22 mouse cellular contexts compared by ENCODE assay signal in the genomic region with DNA sequence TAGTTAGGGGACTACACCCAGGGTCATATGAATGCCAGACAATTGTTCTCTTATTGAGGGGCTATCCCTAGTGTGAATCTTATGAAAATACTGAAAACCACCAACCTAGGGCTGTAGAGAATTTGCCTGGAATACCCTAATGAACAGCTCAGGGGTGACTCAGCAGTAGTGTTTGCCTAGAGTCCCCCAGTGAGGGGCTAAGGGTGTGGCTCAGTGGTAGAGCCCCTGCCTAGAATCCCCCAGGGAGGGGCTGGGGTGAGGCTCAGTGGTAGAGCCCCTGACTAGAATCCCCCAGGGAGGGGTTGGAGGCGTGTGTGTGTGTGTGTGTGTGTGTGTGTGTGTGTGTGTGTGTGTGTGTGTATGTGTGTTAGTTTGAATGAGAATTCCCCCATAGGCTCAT. TPM values are rescaled to one million over a fixed set of nuclear protein-coding genes. Genes with fewer than 3 reads are reported as not detected.
"Had no signal": no experiment of that assay in that cellular context is flagged by ENCODE, and none has a peak within 500 bp of the region (broad histone marks: within the 10 kb centered on the region; RNA-seq: fewer than 3 reads in every experiment).

No protein-coding gene starts in this region.

- H3K27me3 ChIP-seq: neural tube, embryonic 13.5 days; neural tube, embryonic 15.5 days; stomach, embryonic 15.5 days had no signal

- H3K9me3 ChIP-seq: neural tube, embryonic 13.5 days; neural tube, embryonic 15.5 days; stomach, embryonic 15.5 days had no signal

- H3K4me3 ChIP-seq: neural tube, embryonic 13.5 days; neural tube, embryonic 15.5 days; stomach, embryonic 15.5 days had no signal

- DNase-seq: retina, postnatal 1 day; right cerebral cortex, adult 18-20 months; right cerebral cortex, postnatal 14 days; right cerebral cortex, postnatal 25 days; right cerebral cortex, postnatal 4 days; spleen, adult 18-20 months; thymus, adult 18-20 months; thymus, adult 2 months; thymus, postnatal 14 days; thymus, postnatal 25 days; thymus, postnatal 36 days; thymus, postnatal 4 days had no signal

- H3K27ac ChIP-seq: neural tube, embryonic 13.5 days; neural tube, embryonic 15.5 days; stomach, embryonic 15.5 days; stomach, postnatal 0 days had no signal

- H3K9ac ChIP-seq: neural tube, embryonic 13.5 days; neural tube, embryonic 15.5 days; stomach, embryonic 15.5 days had no signal

- H3K4me1 ChIP-seq: neural tube, embryonic 13.5 days; neural tube, embryonic 15.5 days had no signal

- H3K4me2 ChIP-seq: neural tube, embryonic 13.5 days; neural tube, embryonic 15.5 days; stomach, embryonic 15.5 days had no signal

RNA-seq across cellular contexts. Expression of a gene that starts 1.6 kb away (rescaled TPM):
- total RNA-seq: neutrophil, adult 5-6 weeks had no signal
- polyA plus RNA-seq: neural tube, embryonic 14.5 days had no signal

RNA-seq across cellular contexts. Expression of a gene that starts 17.6 kb away (rescaled TPM):
- polyA plus RNA-seq: neural tube, embryonic 13.5 days; neural tube, embryonic 14.5 days; neural tube, embryonic 15.5 days; spleen, adult 2 months had no signal

RNA-seq across cellular contexts. Expression of a gene that starts 56.8 kb away (rescaled TPM):
- total RNA-seq: neutrophil, adult 5-6 weeks had no signal
- polyA plus RNA-seq: small intestine, adult 2 months; spleen, adult 2 months; stomach, embryonic 14.5 days; stomach, postnatal 0 days; urinary bladder, adult 2 months had no signal
